Mouse (Mus musculus) A20 (cell line): ENCODE data around the gene Pa2g4.
A peak's percentile ranks its signal among the peaks of the same experiment; 100 is the strongest.

Experiments used
- DNase-seq: peaks from one replicate; pipeline ENCODE4 v3.0.0-alpha.2; 2011; ENCODE audit warnings: low read depth, low spot score

Gene Pa2g4

GRCm38 (mm10) chr10:128536266-128536940, 29.4 kb downstream of the Pa2g4 start:
- DNase-seq: peak; percentile 97

- no peak for DNase-seq
These were observed 30.0 kb downstream of the Pa2g4 start for GRCm38 (mm10) chr10:128535624-128536265.

GRCm38 (mm10) chr10:128535206-128535605, 30.6 kb downstream of the Pa2g4 start:
- no peak for DNase-seq

GRCm38 (mm10) chr10:128526366-128527356, 39.1 kb downstream of the Pa2g4 start:
- no peak for DNase-seq

- peak; percentile 100 for DNase-seq
These were observed 40.0 kb downstream of the Pa2g4 start, which contains the start of gene Esyt1 for GRCm38 (mm10) chr10:128525671-128526308. TSS of gene Esyt1 (minus strand) at chr10:128525871.

- peak; percentile 73 for DNase-seq
These were observed 40.8 kb downstream of the Pa2g4 start for GRCm38 (mm10) chr10:128524732-128525662.

- no peak for DNase-seq
These were observed 41.6 kb downstream of the Pa2g4 start for GRCm38 (mm10) chr10:128524111-128524731.

GRCm38 (mm10) chr10:128522351-128522750, 43.4 kb downstream of the Pa2g4 start:
- DNase-seq: no peak

- no peak for DNase-seq
These were observed 45.2 kb downstream of the Pa2g4 start for GRCm38 (mm10) chr10:128520591-128520990.

- peak; percentile 57 for DNase-seq
These were observed 47.0 kb downstream of the Pa2g4 start for GRCm38 (mm10) chr10:128518833-128519232.

GRCm38 (mm10) chr10:128516677-128517076, 49.1 kb downstream of the Pa2g4 start:
- DNase-seq: no peak

- no peak for DNase-seq
These were observed 49.8 kb downstream of the Pa2g4 start for GRCm38 (mm10) chr10:128516029-128516428.

GRCm38 (mm10) chr10:128515044-128515443, 50.7 kb downstream of the Pa2g4 start:
- DNase-seq: no peak

GRCm38 (mm10) chr10:128511761-128512160, 54.0 kb downstream of the Pa2g4 start:
- no peak for DNase-seq

- no peak for DNase-seq
These were observed 54.6 kb downstream of the Pa2g4 start for GRCm38 (mm10) chr10:128511189-128511588.

- no peak for DNase-seq
These were observed 55.5 kb downstream of the Pa2g4 start for GRCm38 (mm10) chr10:128510301-128510700.

GRCm38 (mm10) chr10:128509831-128510230, 56.0 kb downstream of the Pa2g4 start:
- DNase-seq: no peak

- DNase-seq: no peak
These were observed 56.6 kb downstream of the Pa2g4 start for GRCm38 (mm10) chr10:128509203-128509602.

- no peak for DNase-seq
These were observed 57.5 kb downstream of the Pa2g4 start for GRCm38 (mm10) chr10:128508260-128508659.
